In the genomic region with DNA sequence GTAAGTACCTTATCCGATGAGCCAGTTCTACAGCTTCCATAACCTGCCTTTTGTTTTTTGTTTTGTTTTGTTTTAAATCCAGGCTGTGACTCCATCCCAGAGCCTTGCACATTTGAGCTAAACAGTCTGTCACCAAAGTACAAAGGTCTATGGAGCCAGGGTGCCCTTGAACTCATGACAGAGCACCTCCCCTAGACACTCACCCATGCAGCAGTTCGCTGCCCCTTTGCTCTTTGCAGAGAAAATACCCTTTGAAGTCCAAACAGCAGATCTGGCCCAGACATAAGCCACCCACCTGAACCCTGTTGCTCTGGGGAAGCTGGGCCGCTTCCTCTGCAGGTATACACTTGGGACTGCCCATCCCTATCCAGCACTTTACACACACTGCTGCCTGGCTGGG, we compare ENCODE assay signal across 10 mouse cellular contexts.
"Had no signal": no experiment of that assay in that cellular context is flagged by ENCODE, and none has a peak within 500 bp of the region (broad histone marks: within the 10 kb centered on the region; RNA-seq: fewer than 3 reads in every experiment).

No protein-coding gene starts in this region.

- ATAC-seq: hindbrain, postnatal 0 days; midbrain, embryonic 13.5 days had no signal

- H3K27ac ChIP-seq: hindbrain, postnatal 0 days; limb, embryonic 12.5 days; liver, embryonic 14.5 days; midbrain, embryonic 13.5 days; neural tube, embryonic 15.5 days; stomach, postnatal 0 days had no signal

- H3K4me1 ChIP-seq: limb, embryonic 12.5 days; lung, embryonic 15.5 days; midbrain, embryonic 13.5 days; neural tube, embryonic 15.5 days had no signal

- H3K9ac ChIP-seq: limb, embryonic 12.5 days; liver, embryonic 14.5 days; lung, embryonic 15.5 days; midbrain, embryonic 13.5 days; neural tube, embryonic 15.5 days had no signal

- H3K4me3 ChIP-seq: limb, embryonic 12.5 days; lung, embryonic 15.5 days; midbrain, embryonic 13.5 days; neural tube, embryonic 15.5 days had no signal

- DNase-seq: kidney, postnatal 10 days; lung, postnatal 36 days; thymus, postnatal 4 days had no signal

- H3K9me3 ChIP-seq: limb, embryonic 12.5 days; lung, embryonic 15.5 days; midbrain, embryonic 13.5 days; neural tube, embryonic 15.5 days had no signal

- H3K27me3 ChIP-seq: limb, embryonic 12.5 days; lung, embryonic 15.5 days; midbrain, embryonic 13.5 days; neural tube, embryonic 15.5 days had no signal

- H3K4me2 ChIP-seq: limb, embryonic 12.5 days; lung, embryonic 15.5 days; midbrain, embryonic 13.5 days; neural tube, embryonic 15.5 days had no signal
